Mouse (Mus musculus) CH12.LX (cell line): Measurements from ENCODE around the gene Bcr.

Experiments used
- BHLHE40 ChIP-seq: IDR thresholded peaks from 2 replicates; pipeline ENCODE4 v1.6.1; 2011; ENCODE audit warnings: mild to moderate bottlenecking, low read depth, low read length, improper control_type of control experiment
- CHD2 ChIP-seq: IDR thresholded peaks from 2 replicates; pipeline ENCODE4 v1.6.1; 2011; ENCODE audit warnings: low read length, improper control_type of control experiment
- CTCF ChIP-seq, 2 experiments: IDR thresholded peaks in 1 of 2; conservative IDR thresholded peaks in 1 of 2; 2 replicates each; pipeline ENCODE4 v1.5.1; 2011 to 2012; ENCODE audit warnings: low read depth in 2 of 2, low read length in 2 of 2, improper control_type of control experiment in 1 of 2, inconsistent platforms in 1 of 2, mild to moderate bottlenecking in 1 of 2, moderate library complexity in 1 of 2
- E2F4 ChIP-seq: IDR thresholded peaks from 2 replicates; pipeline ENCODE4 v1.6.1; 2011; ENCODE audit warnings: low read depth, low read length, improper control_type of control experiment; ENCODE audit not compliant: insufficient replicate concordance
- ELF1 ChIP-seq: IDR thresholded peaks from 2 replicates; pipeline ENCODE4 v1.6.1; 2014; ENCODE audit warnings: low read depth, mild to moderate bottlenecking, inconsistent platforms, low read length, improper control_type of control experiment
- ETS1 ChIP-seq: conservative IDR thresholded peaks from 2 replicates; pipeline ENCODE4 v1.6.1; 2012; ENCODE audit warnings: low read depth, mild to moderate bottlenecking, inconsistent platforms, low read length, improper control_type of control experiment, moderate library complexity
- JUND ChIP-seq: conservative IDR thresholded peaks from 2 replicates; pipeline ENCODE4 v1.6.1; 2011; ENCODE audit warnings: low read depth, low read length, improper control_type of control experiment
- KAT2A ChIP-seq: IDR thresholded peaks from 2 replicates; pipeline ENCODE4 v1.6.1; 2012; ENCODE audit warnings: low read length, improper control_type of control experiment, inconsistent platforms; ENCODE audit not compliant: insufficient replicate concordance
- PAX5 ChIP-seq: IDR thresholded peaks from 2 replicates; pipeline ENCODE4 v1.6.1; 2012; ENCODE audit warnings: low read length, inconsistent platforms, mixed read lengths
- POLR2A ChIP-seq: IDR thresholded peaks from 2 replicates; pipeline ENCODE4 v1.6.1; 2011; ENCODE audit warnings: low read depth, mild to moderate bottlenecking, improper control_type of control experiment, low read length
- POLR2AphosphoS2 ChIP-seq: IDR thresholded peaks from 2 replicates; pipeline ENCODE4 v1.6.1; 2011; ENCODE audit warnings: low read depth, low read length, improper control_type of control experiment
- ZNF384 ChIP-seq: IDR thresholded peaks from 2 replicates; pipeline ENCODE4 v1.6.1; 2012; ENCODE audit warnings: low read depth, low read length, improper control_type of control experiment, inconsistent platforms

DNA sequence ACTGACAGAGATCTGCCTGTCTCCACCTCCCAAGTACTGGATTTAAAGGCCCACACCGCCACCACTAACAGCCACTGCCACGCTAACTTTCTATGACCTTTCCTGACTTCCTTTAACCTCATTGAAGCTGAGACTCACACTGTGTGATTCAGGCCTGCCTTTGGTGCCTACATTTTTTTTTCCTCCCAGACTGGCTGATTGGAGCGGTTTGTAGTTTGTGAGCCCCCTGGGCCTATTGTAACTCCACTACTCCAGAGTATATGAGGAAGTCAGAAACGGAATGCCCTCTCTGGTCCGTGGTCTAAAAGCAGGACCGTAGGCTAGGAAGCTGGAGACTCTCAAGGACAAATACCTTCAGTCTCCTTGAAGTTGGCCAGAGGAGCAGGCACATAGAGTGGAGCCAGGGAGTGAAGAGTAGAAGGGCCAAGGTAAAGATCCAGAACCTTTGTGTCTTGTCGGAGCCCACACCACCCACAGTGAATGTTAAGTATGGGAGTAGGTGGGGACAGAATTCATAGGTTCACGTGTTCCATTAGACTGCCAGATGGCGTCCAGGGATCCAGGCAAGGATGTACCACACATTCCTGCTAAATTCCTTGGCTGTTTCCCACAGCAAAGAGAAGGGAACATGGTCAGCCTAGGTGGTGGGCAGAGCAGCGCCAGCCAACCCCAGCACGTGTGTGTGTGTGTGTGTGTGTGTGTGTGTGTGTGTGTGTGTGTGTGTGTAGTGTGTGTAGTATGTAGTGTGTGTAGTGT lies 51.2 kb downstream of the Bcr start:
- TF ChIP-seq PAX5 (no peak), ELF1 (no peak), POLR2A (no peak), KAT2A (no peak), CTCF (conservative IDR thresholded peaks at IDR 0.05 in 1 of 2, IDR thresholded peaks at IDR 0.05 in 1 of 2; ENCODE audit: low read depth in 2 of 2, low read length in 2 of 2) (no peak), ZNF384 (no peak), BHLHE40 (no peak), CHD2 (no peak), POLR2AphosphoS2 (no peak), E2F4 (no peak), JUND (no peak), ETS1 (no peak)
